Mouse (Mus musculus): ENCODE measurements at regions not wholly inside any gene's neighbourhood (a gene's known extent, or its start where the extent isn't known, plus 50 kb on each side); places are given as distances from the start of the nearest gene placed in this dataset.

GRCm38 (mm10) chr2:166218783-166219182, 63.3 kb upstream of the Sulf2 start:
- Histone ChIP-seq H3K27ac (ENCODE audit: low read depth, low read length) (no peak overlapping the region), H3K4me3 (ENCODE audit: low read depth, low read length) (no peak overlapping the region), H3K9ac (ENCODE audit: low read length) (no peak overlapping the region), H3K36me3 (ENCODE audit: control insufficient read depth, insufficient read depth, low read length) (no peaks in the 10 kb centered on the region), H3K4me2 (ENCODE audit: low read length) (no peak overlapping the region), H3K27me3 (replicated peaks; ENCODE audit: control insufficient read depth, insufficient read depth, low read length) (no peaks in the 10 kb centered on the region), H3K4me1 (ENCODE audit: control insufficient read depth, insufficient read depth, low read length) (peaks cover 5% of the 10 kb centered on the region; the same call in 1 of the 2 replicates), H3K9me3 (replicated peaks; ENCODE audit: control insufficient read depth, low read length) (no peaks in the 10 kb centered on the region)
- no peak for DNase-seq (ENCODE audit: low spot score)
- WGBS = 72% methylated on average over 9 of the region's 9 CpGs
- no peak for ATAC-seq

DNA sequence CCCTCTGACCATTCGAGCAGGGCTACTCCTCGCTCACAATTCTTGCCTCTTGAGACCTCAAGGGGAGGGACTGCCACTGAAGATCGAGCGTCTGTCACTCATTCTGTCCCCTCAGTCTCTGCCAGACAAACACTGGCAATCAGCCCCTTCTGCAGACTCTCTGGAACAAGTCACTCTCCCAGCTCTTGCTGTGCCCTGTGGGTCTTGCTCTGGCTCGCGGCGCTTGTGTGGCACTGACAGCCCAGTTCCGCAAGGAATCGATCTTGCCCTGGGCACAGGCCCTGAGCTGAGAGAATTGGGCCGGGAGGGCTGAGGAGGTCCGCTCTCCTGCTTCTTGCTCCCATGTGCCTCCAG, 61.0 kb upstream of the Sulf2 start:
- whole genome bisulfite sequencing = 69% methylated on average over 11 of the region's 11 CpGs
- DNase-seq (ENCODE audit: low spot score) (no peak), ATAC-seq (no peak)
- Histone ChIP-seq H3K4me1 (ENCODE audit: control insufficient read depth, insufficient read depth, low read length) (peaks cover 5% of the 10 kb centered on the region; the same call in 1 of the 2 replicates), H3K4me2 (ENCODE audit: low read length) (no peak overlapping the region), H3K36me3 (ENCODE audit: control insufficient read depth, insufficient read depth, low read length) (no peaks in the 10 kb centered on the region), H3K4me3 (ENCODE audit: low read depth, low read length) (no peak overlapping the region), H3K27ac (ENCODE audit: low read depth, low read length) (no peak overlapping the region), H3K27me3 (replicated peaks; ENCODE audit: control insufficient read depth, insufficient read depth, low read length) (no peaks in the 10 kb centered on the region), H3K9me3 (replicated peaks; ENCODE audit: control insufficient read depth, low read length) (no peaks in the 10 kb centered on the region), H3K9ac (ENCODE audit: low read length) (no peak overlapping the region)

DNA sequence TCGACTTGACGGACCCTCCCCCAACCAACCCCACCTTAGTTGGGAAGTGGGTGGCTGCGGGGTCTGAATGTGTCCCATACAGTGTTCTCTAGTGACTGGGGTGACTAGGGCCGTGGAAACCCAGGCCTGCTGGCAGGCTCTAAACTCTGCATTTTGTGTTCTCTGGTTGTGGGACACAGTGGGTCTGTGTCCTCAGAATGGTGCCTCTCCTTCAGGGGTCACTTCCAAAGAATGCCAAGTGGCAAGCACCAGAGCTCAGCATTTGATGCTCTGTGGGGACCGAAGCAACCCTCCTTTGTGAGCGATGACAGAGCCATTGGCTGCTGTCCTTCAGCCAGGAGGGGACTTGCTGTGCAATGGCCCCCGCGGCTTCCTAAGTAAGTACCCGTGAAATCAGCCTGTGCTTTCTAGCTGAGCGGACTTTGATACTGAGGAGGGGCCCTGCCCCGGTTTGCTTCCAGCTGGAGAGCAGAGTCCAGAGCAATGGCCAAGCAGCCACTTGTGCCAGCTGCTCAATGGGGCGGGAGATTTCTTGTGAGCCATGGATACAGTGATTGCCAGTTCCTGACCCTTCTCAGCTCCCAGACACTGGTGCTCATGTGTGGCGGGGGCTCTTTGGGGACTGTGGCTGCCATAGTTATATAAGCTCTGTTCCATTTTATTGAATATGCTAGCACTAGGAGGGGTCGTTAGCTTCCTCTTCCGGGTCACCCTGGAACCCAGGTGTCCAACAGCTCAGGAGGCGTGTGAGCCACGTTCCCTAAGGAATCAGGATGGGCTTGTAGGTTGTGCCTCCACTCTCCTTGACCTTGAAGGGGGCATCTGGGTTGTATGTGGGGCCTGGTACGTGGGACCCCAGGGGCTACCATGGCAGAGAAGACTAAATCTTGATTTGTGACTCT, 60.4 kb upstream of the Sulf2 start:
- H3K4me2 ChIP-seq (ENCODE audit: low read length) = no peak overlapping the region
- 57% methylated on average over 18 of the region's 18 CpGs for WGBS
- H3K9me3 ChIP-seq (replicated peaks; ENCODE audit: control insufficient read depth, low read length) = no peaks in the 10 kb centered on the region
- ATAC-seq (peak; percentile 46; the same call in 1 of the 2 replicates), DNase-seq (ENCODE audit: low spot score) (peak; percentile 63)
- H3K27me3 ChIP-seq (replicated peaks; ENCODE audit: control insufficient read depth, insufficient read depth, low read length) = no peaks in the 10 kb centered on the region
- no peak overlapping the region for H3K27ac ChIP-seq (ENCODE audit: low read depth, low read length)
- no peak overlapping the region for H3K9ac ChIP-seq (ENCODE audit: low read length)
- peaks cover 5% of the 10 kb centered on the region; the same call in 1 of the 2 replicates for H3K4me1 ChIP-seq (ENCODE audit: control insufficient read depth, insufficient read depth, low read length)
- no peak overlapping the region for H3K4me3 ChIP-seq (ENCODE audit: low read depth, low read length)
- no peaks in the 10 kb centered on the region for H3K36me3 ChIP-seq (ENCODE audit: control insufficient read depth, insufficient read depth, low read length)

GRCm38 (mm10) chr2:166215191-166215590, 59.7 kb upstream of the Sulf2 start:
- H3K9me3 ChIP-seq (replicated peaks; ENCODE audit: control insufficient read depth, low read length) = no peaks in the 10 kb centered on the region
- H3K36me3 ChIP-seq (ENCODE audit: control insufficient read depth, insufficient read depth, low read length) = no peaks in the 10 kb centered on the region
- H3K9ac ChIP-seq (ENCODE audit: low read length) = no peak overlapping the region
- peaks cover 5% of the 10 kb centered on the region; the same call in 1 of the 2 replicates for H3K4me1 ChIP-seq (ENCODE audit: control insufficient read depth, insufficient read depth, low read length)
- no peaks in the 10 kb centered on the region for H3K27me3 ChIP-seq (replicated peaks; ENCODE audit: control insufficient read depth, insufficient read depth, low read length)
- WGBS = 76% methylated on average over 7 of the region's 7 CpGs
- H3K4me3 ChIP-seq (ENCODE audit: low read depth, low read length) = no peak overlapping the region
- ATAC-seq (0 out of 2 replicates have a peak, but pooled peaks have one; percentile 7), DNase-seq (ENCODE audit: low spot score) (no peak)
- no peak overlapping the region for H3K27ac ChIP-seq (ENCODE audit: low read depth, low read length)
- no peak overlapping the region for H3K4me2 ChIP-seq (ENCODE audit: low read length)

DNA sequence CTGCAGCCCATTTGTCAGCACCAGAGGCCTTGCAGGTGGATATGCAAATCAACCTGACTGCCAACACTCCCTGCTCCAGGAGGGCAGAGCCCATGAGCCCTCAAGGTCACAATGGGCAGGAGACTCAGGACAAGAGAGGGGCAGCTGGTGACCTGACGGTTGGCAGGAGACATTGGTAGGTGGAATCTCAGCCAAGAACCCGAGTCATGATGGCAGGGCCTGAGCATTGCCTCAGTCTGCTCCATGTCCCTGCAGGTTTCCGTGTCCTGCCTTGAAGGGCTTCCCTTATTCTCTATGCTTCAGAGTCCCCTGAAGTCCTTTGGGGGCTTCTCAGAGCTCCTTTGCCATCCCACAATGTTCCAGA, 51.7 kb upstream of the Sulf2 start:
- no peak for DNase-seq (ENCODE audit: low spot score)
- no peak for ATAC-seq
- Histone ChIP-seq H3K27ac (ENCODE audit: low read depth, low read length) (0 out of 2 replicates have a peak overlapping the region, but pooled peaks have one; percentile 39), H3K9me3 (replicated peaks; ENCODE audit: control insufficient read depth, low read length) (no peaks in the 10 kb centered on the region), H3K9ac (ENCODE audit: low read length) (no peak overlapping the region), H3K4me2 (ENCODE audit: low read length) (no peak overlapping the region), H3K4me3 (ENCODE audit: low read depth, low read length) (no peak overlapping the region), H3K36me3 (ENCODE audit: control insufficient read depth, insufficient read depth, low read length) (no peaks in the 10 kb centered on the region), H3K4me1 (ENCODE audit: control insufficient read depth, insufficient read depth, low read length) (no peaks in the 10 kb centered on the region), H3K27me3 (replicated peaks; ENCODE audit: control insufficient read depth, insufficient read depth, low read length) (no peaks in the 10 kb centered on the region)
- WGBS = 78% methylated on average over 3 of the region's 3 CpGs

- Histone ChIP-seq H3K4me2 (ENCODE audit: low read length) (no peak overlapping the region), H3K36me3 (ENCODE audit: control insufficient read depth, insufficient read depth, low read length) (no peaks in the 10 kb centered on the region), H3K4me1 (ENCODE audit: control insufficient read depth, insufficient read depth, low read length) (no peaks in the 10 kb centered on the region), H3K9ac (ENCODE audit: low read length) (no peak overlapping the region), H3K27ac (ENCODE audit: low read depth, low read length) (0 out of 2 replicates have a peak overlapping the region, but pooled peaks have one; percentile 39), H3K9me3 (replicated peaks; ENCODE audit: control insufficient read depth, low read length) (no peaks in the 10 kb centered on the region), H3K27me3 (replicated peaks; ENCODE audit: control insufficient read depth, insufficient read depth, low read length) (no peaks in the 10 kb centered on the region), H3K4me3 (ENCODE audit: low read depth, low read length) (no peak overlapping the region)
- WGBS = 49% methylated on average over 5 of the region's 5 CpGs
- DNase-seq (ENCODE audit: low spot score) (peak; percentile 65), ATAC-seq (peak; percentile 55; the same call in 1 of the 2 replicates)
Observed at GRCm38 (mm10) chr2:166206396-166207144, 51.1 kb upstream of the Sulf2 start.

Data from forebrain, embryonic 14.5 days (tissue).